Mouse (Mus musculus) intestine, embryonic 15.5 days (tissue): ENCODE data around the gene Rbfox2. TPM values are rescaled to one million over a fixed set of nuclear protein-coding genes. Genes with fewer than 3 reads are reported as not detected.
A peak's percentile ranks its signal among the peaks of the same experiment; 100 is the strongest.

Experiments used
- ATAC-seq: fragments of 200-750 bp; cut with Nextera tagmentation; 2 replicates; pipeline ENCODE4 v1.8.0; 2017; ENCODE audit warnings: moderate TSS enrichment, moderate library complexity
- H3K27ac ChIP-seq: fragments of 300-500 bp; sonication (generic); 2 replicates; pipeline ENCODE4 v1.5.1; 2015; ENCODE audit warnings: mild to moderate bottlenecking, inconsistent platforms
- H3K27me3 ChIP-seq: fragments of 300-500 bp; sonication (generic); replicated peaks from 2 replicates; pipeline ENCODE4 v1.6.1; 2015; ENCODE audit warnings: inconsistent platforms
- H3K36me3 ChIP-seq: fragments of 300-500 bp; sonication (generic); 2 replicates; pipeline ENCODE4 v1.6.1; 2015; ENCODE audit warnings: inconsistent platforms
- H3K4me1 ChIP-seq: fragments of 300-500 bp; sonication (generic); replicated peaks from 2 replicates; pipeline ENCODE4 v1.6.1; 2015; ENCODE audit warnings: inconsistent platforms
- H3K4me2 ChIP-seq: fragments of 300-500 bp; sonication (generic); replicated peaks from 2 replicates; pipeline ENCODE4 v1.6.1; 2015; ENCODE audit warnings: mild to moderate bottlenecking, inconsistent platforms
- H3K4me3 ChIP-seq: fragments of 300-500 bp; sonication (generic); replicated peaks from 2 replicates; pipeline ENCODE4 v1.5.1; 2015; ENCODE audit warnings: inconsistent platforms
- H3K9ac ChIP-seq: fragments of 300-500 bp; sonication (generic); 2 replicates; pipeline ENCODE4 v1.6.1; 2015; ENCODE audit warnings: inconsistent platforms
- H3K9me3 ChIP-seq: fragments of 300-500 bp; sonication (generic); 2 replicates; pipeline ENCODE4 v1.6.1; 2016; ENCODE audit warnings: inconsistent platforms
- WGBS: fragments of 180-500 bp; shearing (Covaris S2); methylation state at CpG from one replicate; pipeline ENCODE4 v1.1.7; 2015; 5-methylcytosine and 5-hydroxymethylcytosine counted together
- polyA plus RNA-seq: library from polyadenylated mRNA; unstranded; fragments of >200 nt; fragmentation: Nextera tagmentation; extraction: Ambion mirVana; gene quantifications from 2 replicates; pipeline ENCODE4 v1.2.1, GENCODE M21; 2015

The Rbfox2 gene
- polyA plus RNA-seq, 1 experiment from 2014 or later = 44.8 TPM

GRCm38 (mm10) chr15:77144960-77145359, 161.8 kb downstream of the Rbfox2 start:
- 92% methylated on average over 1 of the region's 1 CpGs for WGBS
- no peaks in the 10 kb centered on the region for H3K27me3 ChIP-seq

DNA sequence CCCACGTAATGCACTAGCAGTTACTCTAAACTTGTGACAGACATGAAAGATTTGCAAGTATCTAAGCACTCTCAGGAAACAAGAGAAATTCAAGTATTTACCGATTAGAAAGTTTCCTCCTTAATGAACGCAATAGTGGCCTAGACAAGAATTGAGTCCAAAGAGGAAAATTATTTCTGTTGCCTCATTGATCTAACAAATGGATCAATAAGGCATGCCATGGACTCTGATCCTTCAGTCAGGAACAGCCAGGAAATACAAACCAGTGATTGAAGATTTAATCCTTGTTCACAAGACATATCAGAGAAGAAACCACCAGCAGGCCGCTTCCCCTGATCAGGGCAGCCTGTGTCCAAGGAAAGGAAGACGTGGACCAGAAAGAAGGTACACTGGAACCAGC, 164.0 kb downstream of the Rbfox2 start:
- H3K27me3 ChIP-seq = no peaks in the 10 kb centered on the region
- no peak overlapping the region for H3K27ac ChIP-seq
- no peak overlapping the region for H3K9ac ChIP-seq
- H3K9me3 ChIP-seq = no peaks in the 10 kb centered on the region
- H3K4me2 ChIP-seq = no peak overlapping the region
- H3K36me3 ChIP-seq = no peaks in the 10 kb centered on the region
- 78% methylated on average over 5 of the region's 5 CpGs for WGBS
- H3K4me1 ChIP-seq = peaks cover 11% of the 10 kb centered on the region
- no peak overlapping the region for H3K4me3 ChIP-seq
- no peak for ATAC-seq

More at GRCm38 (mm10) chr15:77144960-77145359, 161.8 kb downstream of the Rbfox2 start:
- Histone ChIP-seq H3K27ac (no peak overlapping the region), H3K36me3 (no peaks in the 10 kb centered on the region), H3K4me1 (peaks cover 20% of the 10 kb centered on the region), H3K4me3 (no peak overlapping the region), H3K4me2 (no peak overlapping the region), H3K9ac (no peak overlapping the region), H3K9me3 (no peaks in the 10 kb centered on the region)
- no peak for ATAC-seq

DNA sequence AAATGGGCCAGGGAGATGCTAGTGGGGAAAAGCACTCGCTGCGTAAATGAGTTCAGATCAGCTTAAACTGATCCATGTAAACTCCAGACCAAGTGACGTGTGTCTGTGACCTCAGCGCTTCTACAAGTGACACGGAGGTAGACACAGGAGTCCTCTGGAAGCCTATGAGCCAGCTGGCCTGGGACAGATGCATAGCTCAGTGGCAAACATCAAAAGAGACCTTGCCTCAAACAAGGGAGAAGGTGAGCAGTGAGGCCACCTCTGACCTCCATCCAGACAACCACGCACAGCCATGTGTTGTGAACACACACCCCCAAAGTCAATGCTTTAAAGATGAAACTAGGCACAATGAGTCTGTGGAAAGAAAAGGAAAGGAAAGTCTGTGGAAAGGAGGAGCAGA, 164.5 kb downstream of the Rbfox2 start:
- H3K4me2 ChIP-seq = no peak overlapping the region
- no peaks in the 10 kb centered on the region for H3K9me3 ChIP-seq
- H3K27ac ChIP-seq = no peak overlapping the region
- H3K9ac ChIP-seq = no peak overlapping the region
- no peaks in the 10 kb centered on the region for H3K36me3 ChIP-seq
- H3K27me3 ChIP-seq = no peaks in the 10 kb centered on the region
- H3K4me1 ChIP-seq = peaks cover 11% of the 10 kb centered on the region
- no peak for ATAC-seq
- WGBS = 67% methylated on average over 6 of the region's 6 CpGs
- H3K4me3 ChIP-seq = no peak overlapping the region

DNA sequence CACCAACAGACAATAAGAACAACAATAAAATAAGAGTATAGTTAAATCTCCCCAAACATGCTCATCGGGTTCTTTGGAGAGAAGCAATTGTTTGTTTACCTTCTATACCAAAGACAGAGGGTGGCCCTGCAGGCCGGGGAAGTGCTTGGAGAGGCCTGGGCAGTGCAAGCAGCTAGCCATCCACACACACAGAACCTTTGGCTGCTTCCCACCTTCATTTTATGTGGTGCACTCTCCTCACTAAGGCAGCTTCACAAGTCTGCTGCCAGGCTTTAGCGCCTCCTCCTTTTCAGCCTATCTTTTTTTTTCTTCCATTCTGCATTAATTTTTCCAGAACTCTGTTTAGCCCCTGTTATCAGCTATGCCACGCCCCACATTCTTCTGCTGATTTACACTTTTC, 165.1 kb downstream of the Rbfox2 start:
- 41% methylated on average over 4 of the region's 4 CpGs for WGBS
- ATAC-seq = peak; percentile 10; the same call in 1 of the 2 replicates
- Histone ChIP-seq H3K9me3 (no peaks in the 10 kb centered on the region), H3K27ac (no peak overlapping the region), H3K27me3 (no peaks in the 10 kb centered on the region), H3K36me3 (no peaks in the 10 kb centered on the region), H3K9ac (no peak overlapping the region), H3K4me2 (no peak overlapping the region), H3K4me1 (peaks cover 9% of the 10 kb centered on the region), H3K4me3 (no peak overlapping the region)

GRCm38 (mm10) chr15:77138282-77138681, 168.5 kb downstream of the Rbfox2 start:
- WGBS = 66% methylated on average over 5 of the region's 5 CpGs
- H3K4me1 ChIP-seq = peaks cover 9% of the 10 kb centered on the region

DNA sequence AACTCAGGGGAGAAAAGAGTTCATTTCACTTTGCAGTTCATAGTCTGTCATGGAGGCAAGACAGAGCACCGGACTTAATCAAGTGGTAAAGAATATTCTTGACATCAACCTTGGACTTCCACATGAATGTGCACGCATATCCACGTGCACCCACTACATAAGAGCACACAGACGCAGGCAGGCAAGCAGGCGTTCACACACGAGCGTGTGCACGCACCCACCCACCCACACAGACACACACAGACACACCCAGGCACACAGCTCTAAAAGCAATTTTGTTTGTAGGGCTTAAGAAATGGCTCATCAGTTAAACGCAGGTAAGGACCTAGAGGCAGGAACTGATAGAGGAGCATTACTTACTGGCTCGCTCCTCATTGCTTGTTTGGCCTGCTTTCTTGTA, 172.3 kb downstream of the Rbfox2 start:
- no peak overlapping the region for H3K9ac ChIP-seq
- H3K9me3 ChIP-seq = no peaks in the 10 kb centered on the region
- H3K27me3 ChIP-seq = no peaks in the 10 kb centered on the region
- no peak for ATAC-seq
- H3K4me1 ChIP-seq = no peaks in the 10 kb centered on the region
- no peak overlapping the region for H3K27ac ChIP-seq
- H3K36me3 ChIP-seq = peaks cover 10% of the 10 kb centered on the region
- 97% methylated on average over 10 of the region's 10 CpGs for WGBS
- H3K4me3 ChIP-seq = no peak overlapping the region
- no peak overlapping the region for H3K4me2 ChIP-seq

More at GRCm38 (mm10) chr15:77138282-77138681, 168.5 kb downstream of the Rbfox2 start:
- Histone ChIP-seq H3K27ac (no peak overlapping the region), H3K36me3 (peaks cover 3% of the 10 kb centered on the region; the same call in 1 of the 2 replicates), H3K4me2 (no peak overlapping the region), H3K9me3 (no peaks in the 10 kb centered on the region), H3K9ac (no peak overlapping the region), H3K27me3 (no peaks in the 10 kb centered on the region), H3K4me3 (no peak overlapping the region)
- no peak for ATAC-seq

GRCm38 (mm10) chr15:77129154-77129553, 177.7 kb downstream of the Rbfox2 start:
- Histone ChIP-seq H3K4me3 (no peak overlapping the region), H3K4me2 (no peak overlapping the region), H3K4me1 (no peaks in the 10 kb centered on the region; the same call in 1 of the 2 replicates), H3K9ac (no peak overlapping the region), H3K27ac (no peak overlapping the region), H3K27me3 (no peaks in the 10 kb centered on the region), H3K36me3 (peaks cover 10% of the 10 kb centered on the region), H3K9me3 (no peaks in the 10 kb centered on the region)
- ATAC-seq = no peak
- WGBS = 89% methylated on average over 8 of the region's 8 CpGs

DNA sequence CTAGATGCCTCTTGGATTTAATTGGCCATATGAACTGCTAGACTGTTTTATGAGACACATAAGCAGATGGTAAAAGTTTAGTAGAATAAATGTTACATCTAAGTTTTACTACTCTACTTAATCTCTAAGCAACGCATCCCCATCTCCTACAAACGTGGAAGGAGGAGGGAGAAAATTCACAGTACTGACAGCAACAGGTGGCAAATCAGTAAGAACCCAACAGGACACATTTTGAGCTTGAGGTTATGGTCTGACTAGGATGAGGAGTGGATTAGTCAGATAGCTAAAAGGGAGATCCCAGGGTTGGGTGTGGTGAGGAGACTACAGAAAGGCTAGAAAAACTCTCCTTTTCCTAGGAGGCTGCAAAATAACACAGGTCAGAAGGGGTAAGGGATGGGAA, 179.1 kb downstream of the Rbfox2 start:
- Histone ChIP-seq H3K4me1 (peaks cover 8% of the 10 kb centered on the region), H3K9ac (no peak overlapping the region), H3K9me3 (no peaks in the 10 kb centered on the region), H3K4me2 (no peak overlapping the region), H3K36me3 (peaks cover 10% of the 10 kb centered on the region), H3K4me3 (no peak overlapping the region), H3K27me3 (no peaks in the 10 kb centered on the region), H3K27ac (no peak overlapping the region)
- WGBS = 76% methylated on average over 2 of the region's 2 CpGs
- no peak for ATAC-seq

- no peaks in the 10 kb centered on the region for H3K27me3 ChIP-seq
- no peak overlapping the region for H3K4me2 ChIP-seq
- no peaks in the 10 kb centered on the region for H3K9me3 ChIP-seq
- WGBS = 87% methylated on average over 3 of the region's 3 CpGs
- H3K4me1 ChIP-seq = peaks cover 8% of the 10 kb centered on the region
- no peak overlapping the region for H3K4me3 ChIP-seq
- no peak overlapping the region for H3K9ac ChIP-seq
- no peak for ATAC-seq
- H3K27ac ChIP-seq = no peak overlapping the region
- H3K36me3 ChIP-seq = peaks cover 3% of the 10 kb centered on the region
Measured at GRCm38 (mm10) chr15:77126674-77127073, 180.1 kb downstream of the Rbfox2 start.

DNA sequence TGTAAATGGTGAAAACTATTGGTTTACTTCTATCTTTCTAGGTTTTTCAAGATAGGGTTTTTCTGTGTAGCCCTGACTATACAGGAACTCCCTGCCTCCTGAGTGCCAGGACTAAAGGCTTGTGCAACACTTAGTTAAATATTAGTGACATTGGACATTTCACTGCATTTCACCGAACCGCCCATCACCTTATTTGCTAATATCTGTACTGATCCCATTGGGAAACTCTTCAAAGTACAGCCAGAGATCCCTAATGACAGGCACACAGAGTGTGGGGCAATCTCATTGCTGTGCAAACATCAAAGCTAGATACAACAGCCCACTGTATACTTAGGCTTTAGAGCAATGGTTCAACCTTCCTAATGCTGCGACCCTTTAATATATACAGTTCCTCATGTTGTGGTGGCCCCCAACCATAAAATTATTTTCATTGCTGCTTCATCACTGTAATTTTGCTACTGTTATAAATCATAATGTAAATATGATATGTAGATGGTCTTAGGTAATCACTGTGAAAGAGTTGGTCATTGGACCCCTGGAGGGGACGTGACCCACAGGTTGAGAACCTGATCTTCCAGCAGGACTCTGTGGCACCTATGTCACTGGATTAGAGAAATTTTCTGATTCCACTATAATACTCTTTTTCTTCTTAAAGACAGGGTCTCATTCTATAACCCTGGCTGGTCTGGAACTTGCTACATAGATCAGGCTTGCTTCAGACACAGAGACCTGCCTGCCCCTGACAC, 182.3 kb downstream of the Rbfox2 start:
- ATAC-seq = peak; percentile 89
- no peaks in the 10 kb centered on the region for H3K9me3 ChIP-seq
- H3K4me2 ChIP-seq = no peak overlapping the region
- H3K9ac ChIP-seq = no peak overlapping the region
- peaks cover 8% of the 10 kb centered on the region for H3K4me1 ChIP-seq
- WGBS = 62% methylated on average over 4 of the region's 4 CpGs
- no peaks in the 10 kb centered on the region for H3K27me3 ChIP-seq
- no peak overlapping the region for H3K4me3 ChIP-seq
- peaks cover 3% of the 10 kb centered on the region; the same call in 1 of the 2 replicates for H3K36me3 ChIP-seq
- H3K27ac ChIP-seq = no peak overlapping the region

- Histone ChIP-seq H3K9ac (no peak overlapping the region), H3K4me1 (peaks cover 8% of the 10 kb centered on the region), H3K27me3 (no peaks in the 10 kb centered on the region), H3K4me3 (no peak overlapping the region), H3K9me3 (no peaks in the 10 kb centered on the region), H3K27ac (no peak overlapping the region), H3K36me3 (no peaks in the 10 kb centered on the region; the same call in 1 of the 2 replicates), H3K4me2 (no peak overlapping the region)
- no peak for ATAC-seq
- 67% methylated on average over 2 of the region's 2 CpGs for WGBS
Measured at GRCm38 (mm10) chr15:77122824-77123223, 184.0 kb downstream of the Rbfox2 start.

DNA sequence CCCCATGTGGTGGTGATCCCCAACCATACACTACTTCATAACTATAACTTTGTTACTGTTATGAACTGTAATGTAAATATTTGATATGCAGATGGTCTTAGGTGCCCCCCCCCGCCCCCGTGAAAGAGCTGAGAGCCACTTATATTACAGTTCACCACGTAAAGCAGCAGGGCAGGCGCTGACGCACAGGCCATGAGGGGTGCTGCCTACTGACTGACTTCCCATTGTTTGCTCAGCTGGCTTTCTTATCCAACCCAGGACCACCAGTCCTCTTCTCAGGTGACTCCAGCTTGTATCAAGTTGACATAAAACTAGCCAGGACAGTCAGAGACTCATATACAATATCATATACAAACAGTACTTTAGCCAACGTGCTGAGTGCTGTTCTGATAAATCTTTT, 184.6 kb downstream of the Rbfox2 start:
- no peaks in the 10 kb centered on the region; the same call in 1 of the 2 replicates for H3K36me3 ChIP-seq
- no peaks in the 10 kb centered on the region for H3K9me3 ChIP-seq
- 50% methylated on average over 6 of the region's 6 CpGs for WGBS
- H3K4me3 ChIP-seq = no peak overlapping the region
- H3K27me3 ChIP-seq = no peaks in the 10 kb centered on the region
- no peak overlapping the region for H3K27ac ChIP-seq
- no peak for ATAC-seq
- no peak overlapping the region for H3K4me2 ChIP-seq
- H3K4me1 ChIP-seq = peaks cover 8% of the 10 kb centered on the region
- H3K9ac ChIP-seq = no peak overlapping the region

DNA sequence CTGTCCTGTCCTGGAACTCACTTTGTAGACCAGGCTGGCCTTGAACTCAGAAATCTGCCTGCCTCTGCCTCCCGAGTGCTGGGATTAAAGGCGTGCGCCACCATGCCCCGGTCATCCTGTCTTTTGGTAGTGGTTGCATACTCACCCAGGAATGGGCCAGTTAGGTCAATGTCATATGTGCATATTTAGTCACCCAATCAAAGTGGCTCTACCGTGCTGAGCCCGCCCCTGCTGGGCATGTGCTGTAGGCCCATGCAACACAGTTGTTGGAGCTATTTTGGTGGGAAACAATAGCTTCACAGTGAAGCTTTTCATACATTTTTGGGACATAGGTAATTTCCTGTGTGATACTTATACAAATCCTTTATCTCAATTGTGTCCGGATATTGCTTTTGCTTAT, 187.1 kb downstream of the Rbfox2 start:
- ATAC-seq = no peak
- Histone ChIP-seq H3K9me3 (no peaks in the 10 kb centered on the region), H3K4me3 (no peak overlapping the region), H3K4me2 (no peak overlapping the region), H3K27ac (no peak overlapping the region), H3K36me3 (peaks cover 7% of the 10 kb centered on the region; the same call in 1 of the 2 replicates), H3K4me1 (peaks cover 8% of the 10 kb centered on the region), H3K27me3 (no peaks in the 10 kb centered on the region), H3K9ac (no peak overlapping the region)
- 95% methylated on average over 7 of the region's 7 CpGs for WGBS
